Mouse (Mus musculus): ENCODE measurements around the gene Lrch1. TPM values are rescaled to one million over a fixed set of nuclear protein-coding genes. Genes with fewer than 3 reads are reported as not detected.

Lrch1 gene
- polyA plus RNA-seq (2015; fragmentation: Nextera tagmentation; extraction: Ambion mirVana): 9.8 and 9.9 TPM in 2 replicates

DNA sequence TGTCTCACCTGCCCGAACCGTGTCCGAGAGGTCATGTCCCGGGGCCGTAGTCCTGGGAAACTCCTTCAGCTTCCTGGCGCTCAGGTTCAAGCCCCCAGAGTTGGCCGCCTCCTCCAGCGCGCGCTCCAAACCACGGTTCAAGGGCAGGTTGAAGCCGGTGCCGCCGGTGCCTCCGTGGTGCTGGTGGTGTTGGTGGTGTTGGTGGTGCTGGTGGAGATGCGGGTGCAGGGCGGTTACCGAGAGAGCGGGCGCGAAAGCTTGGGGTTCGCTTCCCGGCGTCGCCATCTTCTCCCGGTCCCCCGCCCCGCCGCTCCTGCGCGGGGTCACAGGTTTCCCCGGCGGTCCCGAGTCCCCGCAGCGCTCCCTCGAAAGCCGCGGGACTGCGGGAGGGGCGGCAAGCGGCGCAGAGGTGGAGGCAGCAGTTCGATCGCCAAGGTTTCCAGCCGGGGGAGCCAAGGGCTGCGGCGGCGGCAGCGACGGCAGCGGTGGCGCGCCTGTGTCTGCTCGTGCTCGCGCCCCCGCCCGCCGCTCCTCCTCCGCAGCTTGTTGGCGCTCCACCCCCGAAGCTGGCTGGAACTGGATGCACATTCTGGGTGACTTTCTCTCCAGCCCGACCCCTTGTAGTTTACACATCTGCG is at the start of gene Lrch1:
TSS of gene Lrch1 (minus strand) at position 501 of the 638 bp plus-strand sequence.
- Histone ChIP-seq H3K4me3 (ENCODE audit: low read length) (peak within 1 kb of the TSS; percentile 85), H3K4me2 (ENCODE audit: low read depth, low read length) (peak within 1 kb of the TSS; percentile 58), H3K9me3 (ENCODE audit: control insufficient read depth, low read length) (no peaks in the 10 kb centered on the region), H3K27me3 (replicated peaks; ENCODE audit: control insufficient read depth, insufficient read depth, low read length) (no peaks in the 10 kb centered on the region), H3K36me3 (ENCODE audit: control insufficient read depth, insufficient read depth, low read length) (no peaks in the 10 kb centered on the region), H3K27ac (ENCODE audit: low read length) (peak within 1 kb of the TSS; percentile 88), H3K4me1 (ENCODE audit: control insufficient read depth, insufficient read depth, low read length) (peaks cover 13% of the 10 kb centered on the region), H3K9ac (ENCODE audit: low read depth, low read length) (peak within 1 kb of the TSS; percentile 91)
- WGBS: under 1% methylated on average over 64 of the region's 65 CpGs
- peak; percentile 77 for ATAC-seq

DNA sequence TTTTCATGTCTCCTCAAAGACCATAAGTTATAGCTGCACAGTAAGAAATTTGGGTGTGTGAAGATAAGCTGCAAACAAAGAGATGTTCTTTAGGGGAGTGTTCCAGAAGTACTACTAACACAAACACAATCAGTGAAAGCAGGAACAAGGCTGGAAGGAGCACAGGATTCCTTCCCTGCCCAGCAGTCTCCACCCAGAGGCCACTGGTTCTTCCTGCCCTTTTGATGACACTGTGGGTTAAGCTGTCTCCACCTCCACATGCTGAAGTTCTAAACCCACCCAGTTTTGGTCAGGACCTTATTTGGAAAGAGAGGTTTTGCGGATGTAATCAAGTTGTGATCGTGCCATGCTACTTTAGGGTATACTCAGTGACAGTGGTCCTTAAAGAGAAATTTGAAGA is 49.4 kb upstream of the Lrch1 start:
- Histone ChIP-seq H3K27ac (ENCODE audit: low read length) (no peak overlapping the region), H3K9ac (ENCODE audit: low read depth, low read length) (no peak overlapping the region), H3K27me3 (replicated peaks; ENCODE audit: control insufficient read depth, insufficient read depth, low read length) (no peaks in the 10 kb centered on the region), H3K4me3 (ENCODE audit: low read length) (no peak overlapping the region), H3K4me2 (ENCODE audit: low read depth, low read length) (no peak overlapping the region), H3K4me1 (ENCODE audit: control insufficient read depth, insufficient read depth, low read length) (no peaks in the 10 kb centered on the region), H3K9me3 (ENCODE audit: control insufficient read depth, low read length) (no peaks in the 10 kb centered on the region), H3K36me3 (ENCODE audit: control insufficient read depth, insufficient read depth, low read length) (no peaks in the 10 kb centered on the region)
- ATAC-seq: no peak
- 92% methylated on average over 2 of the region's 2 CpGs for WGBS

DNA sequence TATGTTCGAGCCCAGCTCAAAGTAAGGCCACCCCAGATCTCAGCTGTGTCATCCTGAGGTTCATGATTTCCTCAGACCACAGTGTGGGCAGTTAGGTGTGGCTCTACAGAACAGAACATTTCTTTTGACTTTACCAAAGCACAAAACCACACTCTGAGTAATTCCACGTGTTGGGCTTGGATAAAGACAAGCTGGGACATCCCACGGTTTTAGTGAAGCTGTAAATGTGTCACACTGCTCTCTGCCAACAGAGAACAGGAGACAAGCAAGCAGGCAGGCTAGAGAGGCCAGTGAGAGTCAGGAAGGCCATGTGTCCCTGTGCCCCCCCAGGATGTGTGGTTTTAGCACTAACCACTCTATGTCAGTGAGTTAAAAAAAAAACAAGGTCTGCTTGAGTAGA is 48.9 kb upstream of the Lrch1 start:
- no peaks in the 10 kb centered on the region for H3K9me3 ChIP-seq (ENCODE audit: control insufficient read depth, low read length)
- no peaks in the 10 kb centered on the region for H3K27me3 ChIP-seq (replicated peaks; ENCODE audit: control insufficient read depth, insufficient read depth, low read length)
- H3K27ac ChIP-seq (ENCODE audit: low read length): no peak overlapping the region
- H3K9ac ChIP-seq (ENCODE audit: low read depth, low read length): no peak overlapping the region
- H3K4me2 ChIP-seq (ENCODE audit: low read depth, low read length): no peak overlapping the region
- H3K36me3 ChIP-seq (ENCODE audit: control insufficient read depth, insufficient read depth, low read length): no peaks in the 10 kb centered on the region
- WGBS: 44% methylated on average over 3 of the region's 3 CpGs
- no peaks in the 10 kb centered on the region for H3K4me1 ChIP-seq (ENCODE audit: control insufficient read depth, insufficient read depth, low read length)
- H3K4me3 ChIP-seq (ENCODE audit: low read length): no peak overlapping the region
- no peak for ATAC-seq

DNA sequence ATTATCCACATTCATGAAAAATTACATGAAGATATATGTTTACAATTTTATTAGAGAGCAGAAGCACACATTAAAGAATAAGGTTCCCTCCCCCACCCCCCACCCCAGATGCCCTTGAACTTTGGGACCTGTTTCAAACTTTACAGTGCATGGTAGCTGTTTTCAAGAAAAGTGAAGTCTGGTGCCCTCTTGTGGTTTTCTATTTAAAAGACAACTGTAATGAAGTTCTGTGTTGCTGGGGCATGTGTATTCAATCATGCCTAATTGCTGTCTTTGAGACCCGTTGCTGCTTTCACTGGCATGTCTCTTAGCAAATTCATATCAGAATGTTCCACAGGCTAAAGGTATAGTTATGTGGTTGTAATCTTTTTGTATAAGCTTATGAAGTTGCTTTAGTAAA is 42.8 kb upstream of the Lrch1 start:
- Histone ChIP-seq H3K27me3 (replicated peaks; ENCODE audit: control insufficient read depth, insufficient read depth, low read length) (no peaks in the 10 kb centered on the region), H3K4me2 (ENCODE audit: low read depth, low read length) (no peak overlapping the region), H3K27ac (ENCODE audit: low read length) (no peak overlapping the region), H3K9me3 (ENCODE audit: control insufficient read depth, low read length) (no peaks in the 10 kb centered on the region), H3K9ac (ENCODE audit: low read depth, low read length) (no peak overlapping the region), H3K4me3 (ENCODE audit: low read length) (no peak overlapping the region), H3K4me1 (ENCODE audit: control insufficient read depth, insufficient read depth, low read length) (no peaks in the 10 kb centered on the region), H3K36me3 (ENCODE audit: control insufficient read depth, insufficient read depth, low read length) (no peaks in the 10 kb centered on the region)
- WGBS: 2% methylated on average over 1 of the region's 1 CpGs
- no peak for ATAC-seq

DNA sequence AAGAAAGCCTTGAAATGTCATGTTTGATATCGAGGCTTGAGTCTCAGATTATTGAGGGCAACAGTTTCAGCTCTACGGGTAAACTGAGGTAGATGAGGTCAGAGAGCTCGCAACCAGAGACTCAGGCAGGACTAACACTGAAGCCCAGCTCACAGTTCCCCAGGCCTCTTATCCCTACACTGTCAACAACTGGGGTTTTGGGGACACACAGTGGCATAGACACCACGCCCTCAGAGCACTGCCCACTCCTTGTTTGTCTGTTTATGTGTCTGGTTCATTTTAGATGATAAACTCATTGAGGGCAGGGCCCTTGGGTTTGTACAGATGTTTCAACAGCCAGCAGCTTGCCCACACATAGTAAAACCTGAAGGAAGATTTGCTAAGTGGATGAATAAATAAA is 42.2 kb upstream of the Lrch1 start:
- WGBS: 86% methylated on average over 4 of the region's 4 CpGs
- H3K27me3 ChIP-seq (replicated peaks; ENCODE audit: control insufficient read depth, insufficient read depth, low read length): no peaks in the 10 kb centered on the region
- ATAC-seq: no peak
- no peaks in the 10 kb centered on the region for H3K36me3 ChIP-seq (ENCODE audit: control insufficient read depth, insufficient read depth, low read length)
- no peak overlapping the region for H3K9ac ChIP-seq (ENCODE audit: low read depth, low read length)
- H3K4me2 ChIP-seq (ENCODE audit: low read depth, low read length): no peak overlapping the region
- no peaks in the 10 kb centered on the region for H3K9me3 ChIP-seq (ENCODE audit: control insufficient read depth, low read length)
- H3K4me3 ChIP-seq (ENCODE audit: low read length): no peak overlapping the region
- no peak overlapping the region for H3K27ac ChIP-seq (ENCODE audit: low read length)
- no peaks in the 10 kb centered on the region for H3K4me1 ChIP-seq (ENCODE audit: control insufficient read depth, insufficient read depth, low read length)

DNA sequence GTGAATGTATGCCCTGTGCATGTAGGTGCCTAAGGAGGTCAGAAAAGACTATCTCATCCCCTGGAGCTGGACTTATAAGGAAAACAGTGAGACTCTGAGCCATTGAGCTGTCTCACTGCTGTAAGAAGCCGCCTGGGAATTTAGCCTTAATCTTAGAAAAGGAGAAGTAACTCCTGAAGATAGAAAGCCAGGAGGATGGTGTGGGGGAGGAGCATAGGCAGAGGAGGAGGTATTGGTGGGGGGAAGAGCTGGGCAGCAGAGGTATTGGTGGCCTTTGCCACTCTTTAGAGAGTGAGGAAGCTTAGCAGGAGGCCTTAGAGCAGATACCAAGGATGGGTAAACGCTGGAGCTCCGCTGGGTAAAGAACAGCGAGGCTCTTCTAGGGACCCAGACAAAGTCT is 41.6 kb upstream of the Lrch1 start:
- H3K27me3 ChIP-seq (replicated peaks; ENCODE audit: control insufficient read depth, insufficient read depth, low read length): no peaks in the 10 kb centered on the region
- no peaks in the 10 kb centered on the region for H3K9me3 ChIP-seq (ENCODE audit: control insufficient read depth, low read length)
- no peaks in the 10 kb centered on the region for H3K4me1 ChIP-seq (ENCODE audit: control insufficient read depth, insufficient read depth, low read length)
- no peak overlapping the region for H3K4me3 ChIP-seq (ENCODE audit: low read length)
- ATAC-seq: no peak
- H3K27ac ChIP-seq (ENCODE audit: low read length): no peak overlapping the region
- H3K4me2 ChIP-seq (ENCODE audit: low read depth, low read length): no peak overlapping the region
- WGBS: 61% methylated on average over 4 of the region's 4 CpGs
- no peaks in the 10 kb centered on the region for H3K36me3 ChIP-seq (ENCODE audit: control insufficient read depth, insufficient read depth, low read length)
- no peak overlapping the region for H3K9ac ChIP-seq (ENCODE audit: low read depth, low read length)

DNA sequence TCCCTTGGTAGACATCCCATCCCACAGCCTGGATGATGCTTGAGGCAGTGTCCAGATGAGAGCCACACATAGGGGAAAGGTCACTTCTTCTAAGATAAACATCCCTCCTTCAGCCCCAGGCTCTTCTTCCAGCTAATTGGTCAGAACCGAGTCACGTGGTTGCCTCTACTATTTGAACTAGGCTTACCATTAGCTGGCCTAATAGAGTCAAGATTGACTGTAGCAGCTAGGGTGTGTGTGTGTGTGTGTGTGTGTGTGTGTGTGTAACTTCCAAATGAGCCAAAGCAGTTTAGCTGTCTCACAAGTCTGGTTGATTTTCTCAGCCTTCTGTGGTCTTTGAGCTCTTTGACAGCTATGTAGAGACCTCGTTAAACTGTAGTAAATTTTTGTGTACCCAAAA is 38.9 kb upstream of the Lrch1 start:
- 50% methylated on average over 3 of the region's 3 CpGs for WGBS
- no peak overlapping the region for H3K27ac ChIP-seq (ENCODE audit: low read length)
- no peak for ATAC-seq
- no peak overlapping the region for H3K4me3 ChIP-seq (ENCODE audit: low read length)
- H3K4me1 ChIP-seq (ENCODE audit: control insufficient read depth, insufficient read depth, low read length): no peaks in the 10 kb centered on the region
- no peaks in the 10 kb centered on the region for H3K36me3 ChIP-seq (ENCODE audit: control insufficient read depth, insufficient read depth, low read length)
- H3K4me2 ChIP-seq (ENCODE audit: low read depth, low read length): no peak overlapping the region
- H3K9ac ChIP-seq (ENCODE audit: low read depth, low read length): no peak overlapping the region
- H3K9me3 ChIP-seq (ENCODE audit: control insufficient read depth, low read length): no peaks in the 10 kb centered on the region
- no peaks in the 10 kb centered on the region for H3K27me3 ChIP-seq (replicated peaks; ENCODE audit: control insufficient read depth, insufficient read depth, low read length)

DNA sequence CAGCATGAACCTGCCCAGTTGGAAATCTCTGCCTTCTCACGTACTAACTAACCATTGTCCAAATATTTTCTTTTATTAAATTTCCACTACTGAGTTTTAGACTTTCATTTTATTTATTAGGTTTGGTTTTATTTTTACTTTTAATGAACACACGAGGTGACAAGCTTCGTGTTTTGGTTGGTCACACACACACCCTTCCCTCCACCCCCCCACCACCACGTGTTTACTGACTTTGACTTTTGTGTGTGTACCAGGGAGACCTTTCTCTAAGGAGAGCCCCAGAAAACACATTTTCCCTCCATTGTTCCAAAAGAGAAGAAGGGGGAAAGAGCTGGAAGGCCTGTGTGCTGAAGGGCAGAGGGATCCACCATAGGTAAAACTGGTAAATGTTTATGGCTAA is 38.0 kb upstream of the Lrch1 start:
- ATAC-seq: no peak
- H3K27me3 ChIP-seq (replicated peaks; ENCODE audit: control insufficient read depth, insufficient read depth, low read length): no peaks in the 10 kb centered on the region
- no peak overlapping the region for H3K4me2 ChIP-seq (ENCODE audit: low read depth, low read length)
- no peak overlapping the region for H3K9ac ChIP-seq (ENCODE audit: low read depth, low read length)
- 58% methylated on average over 4 of the region's 4 CpGs for WGBS
- no peaks in the 10 kb centered on the region for H3K9me3 ChIP-seq (ENCODE audit: control insufficient read depth, low read length)
- H3K4me3 ChIP-seq (ENCODE audit: low read length): no peak overlapping the region
- H3K4me1 ChIP-seq (ENCODE audit: control insufficient read depth, insufficient read depth, low read length): no peaks in the 10 kb centered on the region
- no peaks in the 10 kb centered on the region for H3K36me3 ChIP-seq (ENCODE audit: control insufficient read depth, insufficient read depth, low read length)
- no peak overlapping the region for H3K27ac ChIP-seq (ENCODE audit: low read length)

DNA sequence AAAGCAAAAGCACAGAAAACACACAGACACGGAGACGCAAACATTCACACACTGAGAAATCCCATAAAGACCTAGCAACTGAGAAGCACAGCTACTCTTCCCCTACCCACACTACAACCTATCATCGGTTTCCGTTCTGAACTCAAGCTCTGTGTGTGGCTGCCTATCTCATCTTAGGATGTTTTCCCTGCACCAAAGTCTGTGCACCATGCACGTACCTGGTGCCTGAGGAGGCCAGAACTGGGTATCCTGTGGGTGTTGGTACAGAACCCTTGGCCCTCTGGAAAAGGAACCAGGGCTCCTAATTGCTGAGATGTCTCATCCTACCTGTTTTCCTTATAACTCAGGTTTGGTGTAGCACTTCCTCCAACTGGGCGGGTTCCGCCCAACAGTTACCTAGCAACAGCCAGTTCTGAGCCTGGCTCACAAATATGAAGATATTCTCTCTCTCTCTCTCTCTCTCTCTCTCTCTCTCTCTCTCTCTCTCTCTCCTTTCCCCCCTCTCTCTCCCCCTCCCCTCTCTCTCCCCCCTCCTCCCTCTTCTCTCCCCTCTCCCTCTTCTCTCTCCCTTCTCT is 37.2 kb upstream of the Lrch1 start:
- Histone ChIP-seq H3K9me3 (ENCODE audit: control insufficient read depth, low read length) (no peaks in the 10 kb centered on the region), H3K9ac (ENCODE audit: low read depth, low read length) (no peak overlapping the region), H3K36me3 (ENCODE audit: control insufficient read depth, insufficient read depth, low read length) (no peaks in the 10 kb centered on the region), H3K27ac (ENCODE audit: low read length) (no peak overlapping the region), H3K27me3 (replicated peaks; ENCODE audit: control insufficient read depth, insufficient read depth, low read length) (no peaks in the 10 kb centered on the region), H3K4me2 (ENCODE audit: low read depth, low read length) (no peak overlapping the region), H3K4me3 (ENCODE audit: low read length) (no peak overlapping the region), H3K4me1 (ENCODE audit: control insufficient read depth, insufficient read depth, low read length) (no peaks in the 10 kb centered on the region)
- WGBS: 72% methylated on average over 7 of the region's 7 CpGs
- ATAC-seq: no peak

DNA sequence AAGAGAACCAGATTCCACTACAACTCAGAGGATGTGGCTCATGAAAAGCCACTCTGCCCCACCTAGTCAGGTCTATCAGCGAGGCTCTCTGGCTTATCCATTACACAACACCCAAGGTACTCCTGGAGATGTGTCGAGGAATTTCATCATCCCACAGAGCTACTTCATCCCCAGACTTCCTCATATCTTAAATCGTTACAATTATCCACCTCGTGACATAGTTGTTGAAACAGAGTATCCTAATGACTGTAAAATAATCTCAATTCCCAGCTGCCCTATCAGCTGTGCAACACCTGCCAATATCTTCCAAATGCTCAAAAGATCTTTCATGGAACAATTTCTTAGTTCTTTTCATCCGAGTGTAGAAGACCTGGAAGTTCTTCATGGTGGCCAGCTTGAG is 35.4 kb upstream of the Lrch1 start:
- WGBS: 76% methylated on average over 5 of the region's 5 CpGs
- no peak for ATAC-seq
- H3K4me2 ChIP-seq (ENCODE audit: low read depth, low read length): no peak overlapping the region

More for the DNA sequence above, 35.4 kb upstream of the Lrch1 start:
- Histone ChIP-seq H3K9me3 (ENCODE audit: control insufficient read depth, low read length) (no peaks in the 10 kb centered on the region), H3K27ac (ENCODE audit: low read length) (no peak overlapping the region), H3K27me3 (replicated peaks; ENCODE audit: control insufficient read depth, insufficient read depth, low read length) (no peaks in the 10 kb centered on the region), H3K36me3 (ENCODE audit: control insufficient read depth, insufficient read depth, low read length) (no peaks in the 10 kb centered on the region), H3K4me1 (ENCODE audit: control insufficient read depth, insufficient read depth, low read length) (no peaks in the 10 kb centered on the region), H3K4me3 (ENCODE audit: low read length) (no peak overlapping the region), H3K9ac (ENCODE audit: low read depth, low read length) (no peak overlapping the region)

Measured in intestine, embryonic 16.5 days (tissue).